Mouse (Mus musculus) CD4-positive naive resting alpha-beta T cell, adult 76 days (primary cell): Measurements from ENCODE around the gene Ralbp1. TPM values are rescaled to one million over a fixed set of nuclear protein-coding genes. Genes with fewer than 3 reads are reported as not detected.

Experiments
- total RNA-seq: library from RNA; stranded (reverse); gene quantifications from one replicate; pipeline ENCODE4 v1.2.4, GENCODE M21; 2023

Gene Ralbp1
- total RNA-seq: 29.7 TPM

GRCm38 (mm10) chr17:65885697-65886529 lies at the start of gene Ralbp1:
Gene Ralbp1, minus strand, starts transcription at chr17:65885798.

Other genes with a start within 250 kb of the Ralbp1 start
- not detected for gene Txndc2, start 243.6 kb downstream of the Ralbp1 start, total RNA-seq
- 2.9 TPM for gene Rab31, start 113.0 kb downstream of the Ralbp1 start, total RNA-seq
- gene Ppp4r1, start 103.2 kb downstream of the Ralbp1 start, total RNA-seq: 54.5 TPM
- gene Twsg1, start 65.4 kb upstream of the Ralbp1 start, total RNA-seq: 20.5 TPM
- 82.7 TPM for gene Ankrd12, start 191.3 kb upstream of the Ralbp1 start, total RNA-seq
- 48.9 TPM for gene Ndufv2, start 215.8 kb upstream of the Ralbp1 start, total RNA-seq
- gene Washc1, start 225.7 kb upstream of the Ralbp1 start, total RNA-seq: 49.8 TPM
- gene Ddx11, start 237.7 kb upstream of the Ralbp1 start, total RNA-seq: 25.7 TPM